Mouse (Mus musculus): ENCODE data around the gene Wdfy4.

DNA sequence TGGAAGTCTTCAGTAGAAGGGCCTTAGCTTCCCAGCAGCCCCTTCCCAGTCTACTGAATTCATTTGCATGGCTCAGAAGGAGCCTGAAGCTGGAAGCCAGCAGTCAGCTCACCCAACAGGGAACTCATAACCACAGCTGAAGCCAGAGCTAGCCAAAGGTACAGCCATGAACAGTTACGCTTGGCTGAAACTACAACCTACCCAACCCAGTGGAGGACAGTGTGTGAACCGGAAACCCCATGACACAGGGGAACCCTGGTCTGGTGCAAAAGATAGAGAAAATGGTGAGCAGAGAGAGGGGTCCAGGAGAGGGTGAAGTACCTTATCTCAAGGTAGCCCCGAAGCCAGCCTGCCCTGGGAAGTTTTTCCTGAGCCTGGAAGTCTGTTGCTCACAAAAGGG, 46.0 kb upstream of the Wdfy4 start:
- TF ChIP-seq CTCF (IDR thresholded peaks at IDR 0.05; ENCODE audit: insufficient read depth, low read depth, low read length), result no peak
- no peak for TF ChIP-seq POLR2A (IDR thresholded peaks at IDR 0.05; ENCODE audit: insufficient read depth, low read depth, low read length)
